Mouse (Mus musculus) heart, postnatal 36 days (tissue): ENCODE data around the gene Supt6. TPM values are rescaled to one million over a fixed set of nuclear protein-coding genes. Genes with fewer than 3 reads are reported as not detected.

Source experiments
- DNase-seq, 2 experiments: peaks; one replicate each; pipeline ENCODE4 v3.0.0; 2021 to 2022
- intact Hi-C: fragments of 180-260 bp; cut with DNase I; formaldehyde crosslinking; loops from one replicate; pipeline ENCODE4 v1.15.1; 2025
- total RNA-seq, 2 experiments: library from RNA; stranded (reverse); gene quantifications; 2 replicates each; pipeline ENCODE4 v1.2.3; 2021

The Supt6 gene
- total RNA-seq, 2 experiments from 2014 or later = 28.4 to 29.6 TPM

GRCm38 (mm10) chr11:78170306-78170705, 75.5 kb downstream of the Supt6 start:
- no peak for DNase-seq
- intact Hi-C loops = loop anchor here (10.0 kb wide), 1 partner anchor 346 kb away; no protein-coding TSS in a partner anchor

DNA sequence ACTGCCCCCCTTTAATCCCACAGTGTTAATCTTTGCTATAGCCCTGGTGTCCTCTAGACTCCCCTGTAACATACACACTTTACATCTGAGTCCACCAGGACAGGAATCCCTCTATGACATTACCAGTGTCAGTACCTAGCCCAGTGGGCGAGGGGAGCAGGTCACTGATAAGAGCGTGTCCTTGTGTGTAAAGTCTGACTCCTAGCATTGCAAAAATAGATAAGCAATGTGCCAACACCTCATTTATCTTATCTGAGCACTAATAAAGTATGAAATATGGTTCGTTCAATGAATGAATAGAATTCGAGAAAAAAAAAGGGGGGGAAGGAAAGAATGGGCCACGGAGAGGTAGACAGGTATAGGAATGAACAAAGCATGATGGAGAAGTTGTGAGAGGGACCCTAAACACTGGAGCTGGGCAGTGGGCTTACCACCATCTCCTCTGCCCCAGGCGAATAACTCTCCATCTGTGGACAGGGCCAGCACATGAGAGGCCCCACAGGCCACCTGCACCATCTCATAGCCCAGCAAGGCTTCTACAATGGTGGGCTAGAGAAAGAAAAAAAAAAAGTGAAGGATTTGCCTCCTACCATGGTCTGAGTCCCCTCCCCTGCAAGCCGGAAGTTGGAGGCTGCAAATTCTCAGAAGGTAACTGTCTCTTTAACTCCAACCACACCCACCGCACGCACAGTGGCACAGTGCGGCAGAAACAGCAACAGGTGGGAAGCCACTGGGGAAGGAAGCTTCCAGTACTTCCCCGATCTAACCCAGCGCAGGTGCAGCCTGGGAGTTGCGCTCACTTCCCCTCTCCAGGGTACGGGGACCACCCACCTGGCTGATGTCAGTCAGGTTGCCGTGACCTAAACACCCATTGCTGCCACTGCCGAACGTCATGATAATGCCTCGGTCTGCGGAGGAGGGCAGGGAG, 77.0 kb downstream of the Supt6 start:
- no peak for DNase-seq
- intact Hi-C loops = no loop called here

DNA sequence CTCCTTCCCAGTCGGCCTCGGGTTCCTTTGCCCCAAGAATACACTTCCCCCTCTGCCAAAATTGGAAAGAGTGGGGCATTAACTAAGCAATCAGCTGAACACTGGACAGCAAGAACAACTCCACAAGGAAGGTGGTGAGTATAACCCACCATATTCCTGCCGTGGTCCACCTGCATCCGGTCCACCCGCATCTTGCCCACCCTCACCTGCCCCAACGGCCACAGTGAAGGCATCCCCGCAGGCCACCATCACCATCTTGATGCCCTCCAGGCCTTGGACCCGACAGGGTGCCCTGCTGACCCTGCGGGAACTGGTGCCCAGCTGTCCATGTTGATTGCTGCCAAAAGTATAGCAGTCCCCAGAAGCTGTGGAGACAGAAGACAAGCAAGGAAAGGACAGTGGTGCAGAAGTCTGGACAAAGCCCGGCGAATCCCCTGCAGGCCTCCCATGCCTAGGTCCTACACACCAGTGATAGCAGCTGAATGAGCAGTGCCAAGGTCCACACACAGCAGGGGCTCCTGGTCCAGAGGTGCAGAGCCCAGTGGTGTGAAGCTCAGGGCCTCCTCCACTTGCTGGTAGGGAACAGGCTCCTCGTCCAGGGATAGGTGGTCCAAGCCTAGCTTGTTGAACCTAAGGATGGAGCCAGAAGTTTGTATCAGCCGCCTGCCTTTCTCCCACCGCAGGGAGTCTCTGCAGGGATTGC, 78.4 kb downstream of the Supt6 start:
- no peak for DNase-seq
- intact Hi-C loops = no loop called here

GRCm38 (mm10) chr11:78166640-78167039, 79.1 kb downstream of the Supt6 start:
- intact Hi-C loops = no loop called here
- DNase-seq = no peak

GRCm38 (mm10) chr11:78166161-78166560, 79.6 kb downstream of the Supt6 start:
- intact Hi-C loops = no loop called here
- no peak for DNase-seq

DNA sequence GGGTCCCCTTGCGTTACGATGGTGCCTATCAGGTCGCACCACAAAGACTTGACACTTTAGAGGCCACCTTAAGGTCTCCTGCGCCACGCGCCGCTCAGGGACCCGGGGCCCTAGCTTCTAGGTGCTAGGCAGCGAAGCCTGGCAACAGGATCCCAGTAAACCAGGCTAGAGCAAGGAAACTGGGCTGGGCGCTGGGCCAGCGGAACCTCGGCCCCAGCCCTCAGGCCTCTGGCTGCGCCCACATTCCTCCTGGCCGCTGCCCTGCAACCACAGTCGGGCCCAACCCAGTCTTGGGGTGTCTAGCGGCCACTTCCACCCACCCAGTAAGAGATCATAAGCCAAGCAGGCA, 80.1 kb downstream of the Supt6 start:
- intact Hi-C loops = no loop called here
- DNase-seq = no peak

DNA sequence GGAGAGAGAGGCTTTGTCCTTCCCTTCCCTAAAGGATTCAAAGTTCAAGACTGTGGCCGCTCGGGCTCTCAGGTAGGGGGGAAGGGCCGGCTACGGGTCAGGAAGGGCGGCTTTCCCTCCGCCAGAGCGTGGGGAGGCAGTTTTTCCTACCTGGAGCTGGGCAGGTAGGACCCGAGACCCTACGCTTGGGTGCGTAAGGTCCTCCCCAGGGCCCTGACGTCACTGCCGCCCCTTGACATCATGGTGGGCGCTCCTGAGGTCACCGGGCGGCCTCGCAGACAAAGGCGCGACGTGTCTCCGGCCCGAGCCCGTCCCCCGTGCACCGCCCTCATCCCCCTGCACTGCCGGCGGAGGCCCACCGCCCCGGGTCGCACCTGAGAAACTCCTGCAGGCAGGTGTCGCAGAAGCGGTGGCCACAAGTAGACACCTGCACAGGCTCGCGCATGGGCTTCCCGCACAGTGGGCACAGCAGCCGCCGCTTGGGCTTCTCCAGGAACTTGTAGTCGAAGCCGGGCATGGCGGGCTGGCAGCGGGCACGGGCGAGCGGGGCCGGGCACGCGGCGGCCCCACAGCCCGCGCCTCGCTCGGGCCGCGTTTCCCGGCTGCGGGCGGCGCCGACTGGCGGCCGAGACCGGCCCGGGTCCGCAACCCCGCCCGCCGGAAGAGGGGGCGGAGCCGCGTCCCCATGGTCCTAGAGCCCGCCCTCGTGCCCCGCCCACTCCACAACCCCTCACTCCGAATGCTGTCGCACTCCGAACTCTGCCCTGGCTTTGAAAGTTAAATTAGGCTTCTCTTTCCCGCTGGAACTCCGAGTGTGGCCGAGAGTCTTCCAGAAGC, 80.6 kb downstream of the Supt6 start, which contains the start of gene Traf4:
TSS of gene Traf4 (minus strand) at position 666 of the 837 bp plus-strand sequence.
- intact Hi-C loops = loop anchor here (5.0 kb wide), 2 partner anchors 83 to 103 kb away; partner anchors contain the start of gene Eral1
- peak; percentile 86 to 88 for DNase-seq

DNA sequence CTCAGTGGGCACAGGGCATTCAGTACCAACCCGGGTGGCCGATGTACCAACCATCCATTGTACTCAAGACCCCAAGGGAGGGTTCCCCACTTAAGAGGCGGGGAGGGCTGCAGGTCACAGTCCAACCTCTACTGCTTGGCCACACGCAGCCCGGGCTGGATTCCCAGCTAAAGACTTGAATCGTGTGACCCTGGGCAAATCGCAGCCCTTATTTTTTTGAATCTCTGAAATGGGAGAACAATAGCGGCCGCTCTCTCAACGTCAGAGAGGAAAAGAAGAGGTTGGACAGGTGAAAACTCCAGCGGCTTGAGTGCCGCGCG, 81.2 kb downstream of the Supt6 start:
- intact Hi-C loops = loop anchor here (5.0 kb wide), 2 partner anchors 82 to 102 kb away; partner anchors contain the start of gene Eral1
- no peak for DNase-seq

GRCm38 (mm10) chr11:78163681-78164603, 81.8 kb downstream of the Supt6 start:
- intact Hi-C loops = loop anchor here (5.0 kb wide), 2 partner anchors 82 to 102 kb away; partner anchors contain the start of gene Eral1
- peak; percentile 53 to 62 for DNase-seq

DNA sequence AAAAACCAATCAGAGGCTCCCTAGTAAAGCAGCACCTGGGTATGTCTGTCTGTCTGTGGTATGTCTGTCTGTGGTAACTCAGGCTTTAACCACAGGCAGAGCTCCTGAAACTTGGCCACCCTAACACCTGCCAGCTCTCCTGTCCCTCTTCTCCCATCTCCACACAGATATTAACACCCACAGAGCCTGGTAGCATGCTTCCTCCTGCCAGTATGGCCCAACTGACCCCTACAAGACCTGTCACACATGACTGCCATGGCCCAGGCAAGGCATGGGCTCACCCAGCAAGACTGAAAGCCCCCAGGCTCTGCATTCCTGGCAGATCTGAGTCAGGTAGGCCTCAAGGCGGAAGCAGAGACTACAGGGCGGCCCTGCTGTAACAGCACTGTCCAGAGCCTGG, 82.7 kb downstream of the Supt6 start:
- DNase-seq = no peak
- intact Hi-C loops = loop anchor here (5.0 kb wide), 2 partner anchors 81 to 101 kb away; partner anchors contain the start of gene Eral1

DNA sequence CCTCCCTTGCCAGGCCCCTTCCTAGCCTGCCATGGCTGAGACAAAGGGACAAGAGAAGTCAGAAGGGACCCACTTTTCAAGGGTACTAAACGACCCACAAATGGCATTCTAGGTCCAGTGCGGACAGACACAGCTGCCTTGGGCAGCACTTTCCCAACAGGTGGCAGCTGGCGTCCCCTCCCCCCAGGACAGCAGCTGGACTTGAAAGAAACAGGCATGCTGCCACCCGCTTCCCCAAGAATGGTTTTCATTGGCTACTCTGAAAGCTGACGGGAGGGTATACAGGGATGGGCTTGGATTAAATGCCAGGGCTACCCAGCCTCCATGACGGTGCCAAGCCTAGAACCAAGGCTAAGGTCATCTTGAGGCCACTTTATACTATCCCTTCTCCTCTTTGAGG, 83.3 kb downstream of the Supt6 start:
- intact Hi-C loops = loop anchor here (5.0 kb wide), 2 partner anchors 80 to 100 kb away; partner anchors contain the start of gene Eral1
- DNase-seq = no peak

- intact Hi-C loops = loop anchor here (5.0 kb wide), 2 partner anchors 80 to 100 kb away; partner anchors contain the start of gene Eral1
- no peak for DNase-seq
Observed at GRCm38 (mm10) chr11:78161968-78162367, 83.8 kb downstream of the Supt6 start.

- intact Hi-C loops = loop anchor here (5.0 kb wide), 2 partner anchors 79 to 99 kb away; partner anchors contain the start of gene Eral1
- DNase-seq = no peak
Observed at GRCm38 (mm10) chr11:78161169-78161568, 84.6 kb downstream of the Supt6 start.

- DNase-seq = no peak
- intact Hi-C loops = loop anchor here (5.0 kb wide), 2 partner anchors 78 to 98 kb away; partner anchors contain the start of gene Eral1
Observed at GRCm38 (mm10) chr11:78160675-78161074, 85.1 kb downstream of the Supt6 start.

DNA sequence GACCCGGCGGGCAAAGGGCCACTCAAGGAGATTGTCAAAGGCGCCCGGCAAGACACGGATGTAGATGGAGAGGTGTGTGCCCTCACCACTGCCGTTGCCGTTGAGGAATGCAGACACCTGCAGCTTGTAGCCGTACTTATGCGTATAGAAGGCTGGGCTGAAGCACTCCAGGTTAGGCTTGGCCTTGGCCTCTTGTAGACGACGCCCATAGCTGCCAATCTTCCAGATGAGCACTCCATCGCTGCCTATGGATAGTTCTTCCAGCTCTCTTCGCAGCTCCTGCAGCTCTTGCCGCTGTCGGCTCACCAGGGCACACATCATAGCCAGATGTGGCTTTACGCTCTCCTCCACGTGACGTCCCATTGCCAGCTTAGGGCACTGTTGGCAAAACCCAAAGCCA, 85.6 kb downstream of the Supt6 start:
- intact Hi-C loops = loop anchor here (5.0 kb wide), 2 partner anchors 78 to 98 kb away; partner anchors contain the start of gene Eral1
- DNase-seq = no peak

- intact Hi-C loops = loop anchor here (2.0 to 5.0 kb wide), 2 partner anchors 17 to 57 kb away; partner anchors contain the start of genes Nek8 and Tlcd1
- DNase-seq = no peak
Observed at GRCm38 (mm10) chr11:78159557-78159956, 86.2 kb downstream of the Supt6 start.

DNA sequence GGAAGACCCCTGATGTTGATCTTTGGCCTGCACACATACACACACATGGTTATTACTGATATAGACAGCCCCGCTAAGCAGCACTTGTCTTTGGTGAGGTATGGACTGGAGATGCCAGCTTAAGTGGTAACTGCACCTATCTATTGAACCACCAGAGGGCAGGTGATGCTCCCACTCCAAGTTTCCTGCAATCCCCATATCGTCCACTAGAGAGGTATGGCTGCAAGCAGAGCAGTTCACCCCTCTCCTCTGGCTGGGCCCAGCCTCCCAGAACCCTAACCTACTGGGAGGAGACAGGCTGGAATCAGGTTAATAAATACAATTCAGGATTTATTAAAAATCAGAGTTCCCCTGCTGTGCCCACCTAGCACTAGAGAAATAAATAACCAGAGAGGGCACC, 86.7 kb downstream of the Supt6 start:
- intact Hi-C loops = loop anchor here (2.0 to 5.0 kb wide), 2 partner anchors 18 to 57 kb away; partner anchors contain the start of genes Nek8 and Tlcd1
- DNase-seq = peak; percentile 65 to 70
